Mouse (Mus musculus) naive thymus-derived CD4-positive, alpha-beta T cell, adult 2 months (primary cell): ENCODE results near the gene 4930412O13Rik.

Source experiments
- DNase-seq: peaks from one replicate; pipeline ENCODE4 v3.0.0-alpha.2; 2011; ENCODE audit warnings: low read depth

4930412O13Rik gene

DNA sequence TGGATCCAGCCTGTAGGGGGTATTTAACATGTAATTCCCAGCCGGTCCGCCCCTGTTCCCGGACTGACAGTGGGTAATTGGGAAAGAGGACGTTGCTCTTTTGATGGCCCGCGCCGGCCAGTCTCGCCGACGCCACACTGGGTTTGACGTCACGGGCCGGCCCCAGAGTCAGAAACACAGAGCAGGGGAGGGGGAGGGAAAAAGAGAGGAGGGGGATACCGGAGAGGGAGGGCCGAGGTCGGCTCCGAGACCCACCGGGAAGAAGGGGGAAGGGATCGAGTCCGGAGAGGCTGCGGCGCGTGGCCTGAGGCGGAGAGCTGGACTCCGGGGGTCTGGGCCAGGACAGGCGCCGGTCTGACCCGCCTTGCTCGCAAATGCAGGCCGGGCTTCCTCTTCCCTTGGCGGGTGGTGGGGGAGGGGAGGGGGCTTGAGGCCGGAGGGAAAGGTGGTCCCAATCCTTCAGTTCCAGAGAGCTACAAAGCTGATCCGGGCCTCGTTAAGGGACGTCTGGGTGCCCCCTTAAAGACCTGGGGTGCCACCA, at the start of gene 4930412O13Rik:
Gene 4930412O13Rik, plus strand, starts transcription at position 202 of the 541 bp plus-strand sequence.
- no peak for DNase-seq

DNA sequence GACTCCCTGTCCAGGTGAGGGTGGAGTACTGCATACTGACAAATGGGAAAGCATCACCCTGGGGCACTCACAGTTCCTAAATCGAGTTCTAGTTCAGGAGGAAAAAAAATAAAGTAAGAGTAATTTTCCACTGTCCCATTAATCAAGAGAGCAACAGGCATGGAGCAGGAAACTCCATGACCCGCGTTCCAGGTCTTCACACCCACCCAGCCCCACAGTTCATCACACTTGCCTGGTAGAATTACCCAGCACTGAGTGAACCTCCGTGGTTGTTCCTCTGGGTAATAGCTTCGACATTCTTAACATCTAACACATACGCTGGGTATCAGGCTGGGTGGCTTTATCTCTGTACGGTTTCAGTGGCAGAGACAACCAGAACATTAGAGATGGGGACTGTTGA, 47.3 kb upstream of the 4930412O13Rik start:
- no peak for DNase-seq

DNA sequence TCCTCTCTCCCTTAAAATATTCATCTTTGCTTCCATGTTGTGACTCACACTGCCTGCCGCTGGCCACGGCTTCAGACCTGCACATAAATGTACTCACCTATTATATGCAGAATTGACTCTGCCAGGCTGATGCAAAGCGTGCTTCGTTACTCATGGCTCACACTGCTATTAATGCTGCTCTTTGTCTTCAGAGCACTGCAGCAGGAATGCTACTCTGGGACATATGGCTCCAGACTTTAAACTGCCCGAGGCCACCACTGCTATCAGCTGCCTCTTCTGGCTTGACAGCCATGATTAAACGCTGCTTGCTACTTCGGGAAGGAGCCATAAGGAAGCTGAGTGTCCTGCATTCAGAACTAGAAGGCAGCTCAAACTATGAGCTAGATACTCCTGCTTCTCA, 45.9 kb upstream of the 4930412O13Rik start:
- DNase-seq, result no peak

DNA sequence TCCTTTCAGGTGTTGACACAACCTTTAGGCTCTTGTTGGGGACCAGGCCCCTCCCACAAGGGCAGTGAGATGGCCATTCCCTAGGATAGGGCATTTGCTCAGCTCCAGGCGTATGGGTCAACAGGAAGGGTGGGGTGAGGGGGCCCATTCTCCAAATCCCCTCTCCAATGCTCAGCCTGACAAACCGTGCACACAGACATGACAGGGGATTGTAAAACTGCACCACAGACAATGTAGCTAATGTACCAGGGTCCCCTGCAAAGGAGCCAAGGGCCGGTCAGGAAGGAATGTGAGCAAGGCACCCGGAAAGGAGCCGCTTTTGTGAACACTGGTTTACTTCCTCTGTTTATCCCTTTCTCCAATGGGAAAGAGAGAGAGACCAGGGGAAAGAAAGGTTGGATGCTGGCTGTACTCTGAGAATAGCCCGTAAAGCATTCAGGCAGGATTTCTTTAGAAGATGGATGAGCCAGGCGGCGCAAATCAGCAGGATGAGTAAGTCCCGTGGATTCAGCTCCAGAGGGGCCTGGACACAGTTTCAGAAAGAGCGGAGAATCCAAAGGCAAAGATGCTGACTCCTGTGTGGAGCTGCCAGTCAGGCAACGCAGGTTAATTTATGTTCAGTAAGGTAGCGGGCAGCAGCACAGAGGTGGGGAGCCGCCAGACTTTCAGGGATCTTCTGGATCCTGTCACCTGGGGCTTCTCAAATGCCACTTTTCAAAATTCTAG, 28.0 kb upstream of the 4930412O13Rik start:
- DNase-seq, result no peak

DNA sequence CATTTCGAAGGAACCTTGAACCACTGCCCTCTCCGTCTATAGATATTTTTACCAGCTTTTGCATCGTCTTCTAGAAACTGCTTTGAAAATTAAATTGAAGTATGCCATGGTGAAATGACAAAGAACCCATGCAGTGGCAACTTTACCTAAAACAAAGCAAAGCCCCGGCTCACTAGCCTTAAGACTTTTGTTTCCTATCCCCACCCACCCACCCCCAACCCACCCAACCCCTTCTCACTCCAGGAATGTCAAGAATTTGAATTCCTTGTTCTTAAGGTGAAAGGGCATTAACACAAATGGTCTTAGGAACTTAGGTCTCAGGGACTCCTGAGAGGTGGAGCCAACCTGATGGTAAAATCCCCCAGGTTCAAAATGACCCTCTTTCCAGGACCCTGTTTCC, 25.2 kb upstream of the 4930412O13Rik start:
- DNase-seq, result no peak

DNA sequence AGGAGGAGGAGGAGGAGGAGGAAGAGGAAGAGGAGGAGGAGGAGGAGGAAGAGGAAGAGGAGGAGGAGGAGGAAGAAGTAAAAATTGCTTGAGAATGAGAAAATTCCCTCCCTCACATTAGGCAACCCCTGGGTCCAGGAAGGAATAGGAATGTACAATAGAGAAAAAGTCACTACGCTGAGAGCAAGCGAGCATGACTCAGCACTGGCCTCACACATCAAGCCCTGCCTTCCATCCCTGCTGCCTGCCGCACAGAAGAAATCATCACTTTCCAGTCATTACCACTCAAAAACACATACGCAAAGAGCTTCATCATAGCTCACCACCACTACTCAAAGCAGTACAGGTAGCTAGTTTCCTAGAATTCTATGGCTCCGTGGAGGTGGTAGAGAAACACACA, 20.4 kb upstream of the 4930412O13Rik start:
- DNase-seq, result no peak

DNA sequence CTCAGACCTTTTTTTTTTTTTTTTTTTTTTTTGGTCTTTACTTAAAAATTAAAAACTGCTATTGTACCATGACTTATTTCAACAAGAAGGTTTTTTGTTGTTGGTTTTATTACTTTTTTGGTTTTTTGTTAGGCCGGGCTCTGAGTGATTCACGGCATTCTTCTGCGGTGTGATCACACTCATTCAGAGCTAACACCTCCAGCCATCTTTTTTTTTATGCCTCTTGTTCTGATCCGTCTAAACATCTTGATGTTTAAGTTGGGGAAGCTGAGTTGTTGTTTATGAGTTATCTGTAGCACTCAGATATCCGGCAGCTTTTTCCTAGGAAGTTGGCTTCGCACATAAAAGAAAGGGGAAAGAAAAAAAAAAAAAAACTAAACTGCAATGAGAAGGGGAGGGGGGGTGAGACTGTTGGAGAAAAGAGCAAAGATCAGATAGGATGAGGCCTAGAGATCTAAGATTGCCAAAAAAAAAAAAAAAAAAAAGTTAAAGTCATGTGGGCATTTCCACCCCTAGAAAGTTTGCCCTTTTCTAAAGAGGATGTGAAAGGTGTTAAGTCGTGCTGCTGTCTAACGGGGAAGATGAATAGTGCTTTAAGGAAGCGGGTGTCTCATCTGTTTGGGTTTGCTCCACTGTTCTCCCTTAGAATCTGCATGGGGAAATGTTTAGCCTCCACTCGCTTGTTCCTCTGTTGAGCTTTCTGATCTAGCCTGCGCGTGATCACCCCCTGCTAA, 13.8 kb upstream of the 4930412O13Rik start:
- peak; percentile 75 for DNase-seq

DNA sequence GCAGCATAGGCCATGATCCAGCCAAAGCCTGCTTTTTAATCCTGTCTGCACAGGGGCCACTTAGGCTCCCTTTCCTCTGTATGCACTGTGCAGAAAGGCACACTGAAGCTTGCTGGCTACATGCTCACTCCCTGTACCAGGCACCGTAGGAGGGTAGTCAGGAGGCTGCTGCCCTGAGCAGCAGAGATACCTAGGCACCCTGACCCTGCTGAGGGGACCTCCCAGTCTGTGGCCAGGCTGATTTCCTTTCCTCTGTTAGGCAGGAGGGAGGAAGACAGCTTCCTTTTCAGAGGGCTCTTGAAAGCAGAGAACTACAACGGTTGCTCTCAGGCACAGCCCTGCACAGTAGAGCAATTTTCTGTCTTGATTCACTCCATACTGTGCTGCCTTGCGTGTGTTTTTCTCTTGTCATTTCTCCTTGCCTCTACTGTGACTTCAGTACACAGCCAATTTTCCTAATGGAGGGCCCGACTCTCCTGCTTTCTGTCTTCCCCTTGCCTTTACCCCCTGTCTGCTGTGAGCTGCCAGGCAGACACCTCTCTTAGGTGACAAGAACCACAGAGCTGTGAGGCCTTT, 9.8 kb upstream of the 4930412O13Rik start:
- peak; percentile 66 for DNase-seq

DNA sequence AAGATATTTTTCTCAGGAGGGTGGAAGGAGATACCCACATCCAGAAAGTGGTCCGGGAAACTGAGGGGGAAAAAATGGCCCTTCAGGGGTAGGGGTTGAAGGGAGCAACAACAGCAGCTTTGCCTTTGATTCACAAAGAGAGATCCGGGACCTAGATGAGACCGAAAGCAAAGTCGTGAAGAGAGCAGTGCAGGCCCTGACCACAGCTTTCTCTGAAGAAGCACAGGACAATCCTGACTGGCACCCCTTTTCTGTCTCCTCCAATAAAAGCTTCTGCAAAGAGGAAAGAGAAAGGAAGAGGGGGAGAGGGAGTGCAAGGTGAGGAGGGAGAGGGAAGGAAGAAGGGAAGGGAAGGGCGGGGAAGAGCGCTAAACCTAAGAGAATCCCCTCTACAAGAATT, 9.3 kb upstream of the 4930412O13Rik start:
- peak; percentile 53 for DNase-seq

DNA sequence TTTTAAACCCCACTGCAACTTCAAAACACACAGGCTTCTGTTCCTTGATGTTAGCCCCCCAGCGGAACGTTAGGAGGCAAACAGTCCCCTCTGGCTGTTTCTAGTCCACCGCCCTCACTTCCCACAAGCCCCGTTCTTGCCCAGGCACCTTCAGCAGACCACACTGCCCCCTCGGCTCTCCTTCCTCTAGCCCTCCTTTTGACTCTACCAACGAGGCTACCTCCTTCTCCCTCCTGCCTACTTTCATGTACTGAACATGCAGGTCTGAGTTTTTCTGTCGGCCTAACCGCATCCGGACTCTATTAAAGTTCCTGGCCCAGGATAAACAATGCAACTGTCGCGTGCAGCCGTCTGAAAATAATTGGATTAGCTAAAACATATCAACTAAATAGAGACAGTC, 8.4 kb upstream of the 4930412O13Rik start:
- peak; percentile 53 for DNase-seq

DNA sequence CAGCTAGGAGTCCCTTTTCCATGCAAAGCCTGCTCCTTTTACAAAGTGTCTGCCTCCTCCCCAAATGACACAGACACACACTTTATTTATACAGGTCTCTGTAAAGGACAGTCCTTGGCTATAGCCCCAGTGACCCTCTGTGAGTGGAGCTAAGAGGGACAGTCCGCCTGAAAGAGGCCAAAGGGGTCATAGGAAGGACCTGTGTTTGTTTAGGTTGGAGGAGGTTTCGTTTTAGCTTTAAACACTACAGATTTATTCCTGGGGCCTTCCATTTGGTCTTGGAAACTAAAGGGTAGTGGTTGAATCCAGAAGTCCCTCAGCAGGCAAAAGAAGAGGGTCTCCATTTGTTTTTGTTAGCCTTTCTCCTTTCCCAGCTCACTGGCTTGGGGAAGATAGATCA, 7.3 kb upstream of the 4930412O13Rik start:
- DNase-seq, result no peak

DNA sequence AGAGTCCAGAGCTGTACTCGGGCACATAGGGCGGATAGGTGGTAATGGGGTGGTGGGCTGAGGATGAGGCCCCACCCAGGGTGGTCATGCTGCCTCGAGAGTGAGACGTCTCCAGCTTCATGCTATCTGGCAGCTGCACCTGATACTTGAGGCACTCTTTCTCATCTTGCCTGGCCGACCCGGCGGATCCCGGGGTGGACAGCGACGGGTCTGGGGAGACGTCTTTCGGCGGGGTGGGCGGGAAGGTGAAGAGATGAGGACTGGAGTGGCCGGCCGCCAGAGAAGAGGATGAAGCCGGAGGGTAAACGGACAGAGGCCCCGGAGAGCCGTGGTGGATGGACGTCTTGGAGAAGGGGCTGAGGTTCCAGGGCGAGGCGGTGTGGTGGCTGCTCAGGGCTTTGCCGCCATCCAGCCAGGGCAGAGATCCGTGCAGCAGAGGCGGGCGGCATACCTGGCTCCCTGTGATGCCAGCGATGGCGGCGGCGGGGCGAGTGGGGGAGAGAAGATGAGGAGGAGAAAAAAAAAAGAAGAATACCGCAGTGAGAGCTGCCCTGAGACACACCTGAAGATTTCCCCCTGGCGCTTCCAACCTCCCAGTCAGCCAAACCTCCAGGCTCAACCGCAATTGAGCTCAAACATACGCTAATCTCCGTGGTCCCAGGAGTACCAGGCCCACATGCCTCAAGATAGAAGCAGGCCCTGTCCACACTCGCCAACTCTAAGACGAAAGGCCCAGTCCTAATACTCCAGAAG, 6.4 kb upstream of the 4930412O13Rik start:
- DNase-seq, result no peak

DNA sequence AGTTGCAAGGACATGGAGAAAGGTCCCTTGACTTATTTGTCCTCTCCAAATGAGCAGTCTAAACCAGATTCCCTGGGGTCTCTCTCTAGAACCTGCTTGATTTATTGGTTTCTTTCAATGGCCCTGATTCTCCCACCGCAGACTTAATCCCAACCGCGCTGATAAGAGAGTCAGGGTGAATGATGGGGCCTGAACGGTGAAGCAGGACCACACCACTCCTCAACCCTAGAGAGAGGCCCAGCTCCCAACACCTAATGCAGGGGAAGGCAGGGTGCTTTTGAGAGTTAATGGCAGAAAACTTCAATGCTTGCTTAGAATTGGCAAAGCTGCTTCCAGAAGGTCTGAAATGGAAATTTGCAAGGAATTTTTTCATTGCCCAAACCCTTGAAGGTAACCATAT, 5.8 kb upstream of the 4930412O13Rik start:
- peak; percentile 43 for DNase-seq

DNA sequence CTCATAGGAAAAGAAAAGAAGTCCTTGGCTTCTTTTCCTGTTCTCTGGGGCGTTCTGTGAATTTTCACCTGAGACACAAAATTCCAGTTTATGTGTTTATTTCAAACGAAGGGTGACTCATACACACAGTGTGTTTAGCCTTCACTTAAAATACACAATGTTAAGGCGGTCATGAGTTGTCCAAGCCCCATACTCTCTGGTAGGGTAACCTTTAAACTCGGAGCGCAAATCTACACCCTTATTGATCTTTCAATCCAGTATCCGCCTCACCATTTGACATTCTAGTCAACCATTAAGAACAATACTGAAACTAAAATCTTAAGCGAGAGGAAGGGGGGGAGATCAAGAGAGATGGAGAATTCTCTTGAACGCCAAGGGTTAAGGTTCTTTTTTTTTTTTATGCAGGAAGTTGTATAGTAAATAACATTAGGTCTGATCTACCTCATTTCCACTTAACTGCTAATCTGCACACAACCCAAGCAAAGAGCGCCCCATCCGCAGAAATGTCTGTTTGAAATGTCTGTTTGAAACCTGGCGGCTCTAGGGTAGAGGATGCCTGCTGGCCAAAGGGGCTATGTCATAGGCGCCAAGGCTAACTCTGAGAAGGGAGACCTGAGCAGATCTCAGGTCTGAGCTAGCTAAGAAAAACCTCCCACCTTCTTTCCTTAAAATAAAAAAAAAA, 5.2 kb upstream of the 4930412O13Rik start:
- peak; percentile 80 for DNase-seq

DNA sequence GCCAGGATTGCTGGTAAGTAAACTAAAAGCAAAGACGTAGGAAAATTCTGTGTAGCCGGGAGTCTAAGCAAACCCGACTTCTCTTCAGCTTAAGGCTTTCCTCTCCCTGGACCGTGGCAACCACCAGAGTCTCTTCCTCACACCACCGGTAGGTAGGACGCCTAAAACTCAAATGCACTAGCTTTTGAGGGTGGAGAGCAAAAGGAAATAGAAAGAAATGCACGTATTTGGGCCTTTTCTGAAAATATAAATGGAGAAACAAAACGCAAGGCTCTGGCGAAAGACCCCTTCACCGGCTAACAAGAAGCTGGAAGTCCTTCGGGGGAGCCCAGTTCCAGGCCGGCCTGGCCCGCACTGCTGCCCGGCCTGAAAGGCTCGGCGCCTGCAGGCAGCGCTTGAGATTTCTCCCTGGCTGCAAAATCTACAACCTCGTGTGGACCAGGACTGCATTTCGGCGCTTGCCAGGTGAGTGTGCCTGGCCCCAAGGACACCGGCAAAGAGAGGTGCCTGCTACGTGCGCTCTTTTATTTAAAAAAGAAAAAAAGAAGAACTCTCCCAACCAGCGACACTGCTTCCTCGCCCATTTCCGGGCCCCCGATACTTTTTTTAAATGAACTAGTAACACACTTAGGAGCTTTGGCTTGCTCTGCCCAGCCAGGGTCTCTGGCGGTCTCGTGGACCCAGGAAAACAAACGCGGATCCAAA, 4.3 kb upstream of the 4930412O13Rik start:
- DNase-seq, result peak; percentile 64

DNA sequence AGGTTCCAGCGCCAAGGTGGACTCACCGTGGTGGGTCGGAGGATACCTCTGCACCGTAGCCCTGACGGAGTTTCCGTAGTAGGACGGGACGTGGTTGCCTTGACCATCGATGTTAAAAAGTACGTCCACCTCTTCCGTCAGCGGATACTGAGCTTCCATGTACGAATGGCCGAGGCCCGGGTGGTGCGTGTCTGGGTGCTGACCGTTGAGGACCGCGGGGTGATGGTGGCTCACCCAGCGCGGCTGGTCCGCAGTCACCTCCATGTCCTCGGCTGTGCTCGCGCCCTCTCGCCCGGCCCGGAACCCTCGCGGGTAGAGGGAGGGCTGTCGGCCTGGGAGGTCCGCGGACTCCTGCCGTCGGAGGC, 3.7 kb upstream of the 4930412O13Rik start:
- no peak for DNase-seq

DNA sequence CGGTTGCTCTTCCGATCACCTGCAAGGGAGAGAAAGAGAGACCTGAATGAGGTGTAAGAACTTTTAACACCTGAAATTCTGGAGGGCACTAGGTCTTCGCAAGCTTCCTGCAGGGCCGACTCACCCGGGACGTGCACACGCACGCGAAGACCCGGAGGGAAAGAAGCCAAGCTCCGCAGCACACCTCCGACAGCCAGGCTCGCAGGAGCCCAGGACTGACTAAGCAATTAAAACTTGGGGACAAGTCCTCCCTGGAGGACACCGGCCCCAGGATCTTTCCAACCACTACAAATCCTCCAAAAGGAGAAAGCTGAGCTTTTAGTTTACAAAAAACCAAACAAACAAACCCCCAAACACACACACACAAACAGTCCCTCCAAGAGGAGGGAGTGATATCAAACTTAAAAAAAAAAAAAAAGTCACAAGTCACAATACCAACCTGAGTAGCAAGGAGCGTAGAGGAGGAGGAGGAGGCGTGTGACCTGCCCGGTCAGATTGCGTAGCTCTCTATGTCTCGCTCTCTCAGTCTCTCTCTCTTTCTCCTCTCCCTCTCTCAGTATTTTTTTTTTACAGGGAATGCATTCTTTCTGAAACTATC, 3.0 kb upstream of the 4930412O13Rik start:
- no peak for DNase-seq

DNA sequence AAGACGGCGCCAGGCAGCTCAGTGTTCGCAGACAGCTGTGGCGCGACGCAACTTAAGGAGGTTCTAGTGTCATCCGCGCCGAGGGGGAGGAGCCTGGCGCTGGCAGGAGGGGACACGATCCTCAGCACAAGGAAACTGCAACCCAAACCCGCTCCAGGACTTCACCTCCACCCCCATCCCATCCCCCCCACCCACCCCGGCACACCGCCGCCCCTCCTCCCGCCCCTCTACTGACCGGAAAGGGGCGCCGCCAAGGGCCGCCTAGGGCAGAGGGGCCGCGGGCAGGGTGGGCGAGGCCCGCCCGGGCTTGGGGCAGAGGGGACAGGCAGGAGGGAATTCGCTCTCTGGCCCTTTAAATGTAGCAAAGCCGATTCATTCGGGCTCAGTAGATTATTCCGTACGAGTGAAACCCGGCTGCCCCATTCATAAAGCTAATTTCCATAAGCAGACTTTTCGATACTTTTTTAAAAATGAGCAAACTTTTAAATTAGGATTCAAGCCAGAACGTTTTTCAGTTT, 2.4 kb upstream of the 4930412O13Rik start:
- DNase-seq, result peak; percentile 84

DNA sequence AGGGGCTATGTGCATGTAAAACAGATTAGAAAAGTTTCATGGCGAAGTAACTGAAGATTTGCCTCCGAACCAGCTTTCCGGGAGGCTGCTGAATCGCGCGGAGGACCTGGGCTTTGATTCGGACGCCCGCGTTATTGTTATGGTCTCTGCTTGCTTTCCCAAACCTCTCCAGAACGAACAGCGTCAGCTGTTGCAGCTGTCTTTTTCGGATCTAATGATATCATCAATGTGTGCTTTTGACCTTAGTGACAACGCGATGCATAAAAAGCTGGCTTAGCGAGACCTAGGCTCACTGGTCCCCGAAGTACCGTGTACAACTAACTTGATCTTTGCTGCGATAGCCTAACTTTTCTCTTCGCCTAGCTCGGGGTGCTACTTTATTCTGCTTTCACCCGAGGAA, 2.0 kb upstream of the 4930412O13Rik start:
- DNase-seq, result no peak

DNA sequence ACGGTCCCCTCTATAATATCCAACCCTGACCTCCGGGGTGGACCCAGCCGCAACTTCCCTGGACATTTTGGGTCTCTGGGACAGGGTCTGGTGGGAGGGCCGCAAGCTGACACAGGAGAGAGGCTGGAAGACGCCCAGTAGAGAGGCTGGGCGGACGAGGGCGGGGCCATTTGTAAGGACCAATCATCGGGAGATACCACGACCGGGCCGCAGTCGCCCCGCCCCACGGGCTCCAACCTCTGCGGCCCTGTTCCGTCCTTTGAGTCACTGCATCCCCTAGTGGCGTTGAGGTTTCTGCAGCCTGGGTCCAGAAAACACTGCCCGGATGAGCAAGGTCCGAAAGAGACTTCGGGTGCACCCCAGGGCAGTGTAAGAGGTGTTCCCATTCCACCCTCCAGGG, 1.6 kb upstream of the 4930412O13Rik start:
- DNase-seq, result peak; percentile 91
